Mouse (Mus musculus) intestine, embryonic 14.5 days (tissue): ENCODE results near the gene Raet1e. TPM values are rescaled to one million over a fixed set of nuclear protein-coding genes. Genes with fewer than 3 reads are reported as not detected.
"Not testable (repeated sequence)": the region's sequence is repeated elsewhere in the genome, so short reads cannot be mapped to it uniquely, and the experiment has no call there.

ENCODE experiments used
- ATAC-seq: fragments of 200-750 bp; cut with Nextera tagmentation; replicated peaks from 2 replicates; pipeline ENCODE4 v1.8.0; 2017; ENCODE audit warnings: low read depth, moderate number of reproducible peaks, moderate TSS enrichment, moderate library complexity; ENCODE audit not compliant: low FRiP score, low TSS enrichment
- DNase-seq: peaks from one replicate; pipeline ENCODE4 v3.0.0-alpha.2; 2018; ENCODE audit warnings: low spot score
- H3K27ac ChIP-seq: fragments of 300-500 bp; sonication (generic); 2 replicates; pipeline ENCODE4 v1.5.1; 2014; ENCODE audit warnings: low read depth, mild to moderate bottlenecking, control low read depth
- H3K27me3 ChIP-seq: fragments of 300-500 bp; sonication (generic); replicated peaks from 2 replicates; pipeline ENCODE4 v1.6.1; 2014; ENCODE audit warnings: low read length, control low read depth; ENCODE audit not compliant: control insufficient read depth, insufficient read depth
- H3K36me3 ChIP-seq: fragments of 300-500 bp; sonication (generic); 2 replicates; pipeline ENCODE4 v1.6.1; 2014; ENCODE audit warnings: low read length, control low read depth; ENCODE audit not compliant: control insufficient read depth, insufficient read depth
- H3K4me1 ChIP-seq: fragments of 300-500 bp; sonication (generic); replicated peaks from 2 replicates; pipeline ENCODE4 v1.6.1; 2014; ENCODE audit warnings: low read length, control low read depth, mixed read lengths; ENCODE audit not compliant: control insufficient read depth, insufficient read depth
- H3K4me2 ChIP-seq: fragments of 300-500 bp; sonication (generic); 2 replicates; pipeline ENCODE4 v1.6.1; 2014; ENCODE audit warnings: low read length
- H3K4me3 ChIP-seq: fragments of 300-500 bp; sonication (generic); 2 replicates; pipeline ENCODE4 v1.5.1; 2014; ENCODE audit warnings: low read depth, low read length, control low read depth, mixed read lengths
- H3K9ac ChIP-seq: fragments of 300-500 bp; sonication (generic); 2 replicates; pipeline ENCODE4 v1.6.1; 2014; ENCODE audit warnings: mild to moderate bottlenecking, low read length
- H3K9me3 ChIP-seq: fragments of 300-500 bp; sonication (generic); 2 replicates; pipeline ENCODE4 v1.6.1; 2016; ENCODE audit warnings: low read length, control low read depth; ENCODE audit not compliant: control insufficient read depth
- WGBS: fragments of 180-500 bp; shearing (Covaris S2); extraction: QIAGEN DNeasy Blood & Tissue Kit; methylation state at CpG from one replicate; pipeline ENCODE4 v1.1.7; 2014; 5-methylcytosine and 5-hydroxymethylcytosine counted together
- polyA plus RNA-seq: library from polyadenylated mRNA; unstranded; fragments of >200 nt; fragmentation: Nextera tagmentation; extraction: Ambion mirVana; gene quantifications from 2 replicates; pipeline ENCODE4 v1.2.1, GENCODE M21; 2014

Gene Raet1e
- polyA plus RNA-seq, 1 experiment from 2014 or later = 4.7 TPM

- peak; percentile 72 for ATAC-seq
- H3K36me3 ChIP-seq, H3K9ac ChIP-seq, H3K4me3 ChIP-seq, DNase-seq, H3K4me2 ChIP-seq, H3K4me1 ChIP-seq, H3K9me3 ChIP-seq, H3K27ac ChIP-seq, H3K27me3 ChIP-seq: not testable (repeated sequence)
- WGBS = no CpG with 5 or more reads among the region's 7 CpGs
Observed at GRCm38 (mm10) chr10:22223474-22224349, 65.3 kb downstream of the Raet1e start.

DNA sequence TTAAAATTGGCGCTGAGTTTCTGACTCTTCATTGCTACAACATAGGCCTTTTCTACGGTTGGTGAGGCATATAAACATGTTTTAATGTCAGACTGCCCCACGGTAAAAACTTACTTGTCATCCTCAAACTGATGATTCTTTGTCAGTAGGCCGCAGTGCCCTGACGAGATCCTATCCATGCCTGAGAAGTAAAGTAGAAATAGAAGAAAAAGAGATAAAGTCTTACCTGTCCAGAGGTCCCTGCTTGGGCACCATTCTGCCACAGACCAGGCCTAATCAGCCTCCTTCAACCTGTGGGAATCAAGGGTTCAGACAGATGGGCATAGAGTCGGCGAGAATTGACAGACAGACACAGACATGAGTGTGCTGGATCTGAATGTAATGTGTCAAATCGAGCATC is 106.7 kb downstream of the Raet1e start:
- ATAC-seq (no peak), DNase-seq (peak; percentile 10)
- Histone ChIP-seq H3K36me3 (no peaks in the 10 kb centered on the region), H3K4me3 (no peak overlapping the region), H3K4me1 (no peaks in the 10 kb centered on the region), H3K9ac (no peak overlapping the region), H3K9me3 (peaks cover 3% of the 10 kb centered on the region; the same call in 1 of the 2 replicates), H3K27ac (no peak overlapping the region), H3K27me3 (no peaks in the 10 kb centered on the region), H3K4me2 (no peak overlapping the region)
- 88% methylated on average over 8 of the region's 8 CpGs for WGBS

DNA sequence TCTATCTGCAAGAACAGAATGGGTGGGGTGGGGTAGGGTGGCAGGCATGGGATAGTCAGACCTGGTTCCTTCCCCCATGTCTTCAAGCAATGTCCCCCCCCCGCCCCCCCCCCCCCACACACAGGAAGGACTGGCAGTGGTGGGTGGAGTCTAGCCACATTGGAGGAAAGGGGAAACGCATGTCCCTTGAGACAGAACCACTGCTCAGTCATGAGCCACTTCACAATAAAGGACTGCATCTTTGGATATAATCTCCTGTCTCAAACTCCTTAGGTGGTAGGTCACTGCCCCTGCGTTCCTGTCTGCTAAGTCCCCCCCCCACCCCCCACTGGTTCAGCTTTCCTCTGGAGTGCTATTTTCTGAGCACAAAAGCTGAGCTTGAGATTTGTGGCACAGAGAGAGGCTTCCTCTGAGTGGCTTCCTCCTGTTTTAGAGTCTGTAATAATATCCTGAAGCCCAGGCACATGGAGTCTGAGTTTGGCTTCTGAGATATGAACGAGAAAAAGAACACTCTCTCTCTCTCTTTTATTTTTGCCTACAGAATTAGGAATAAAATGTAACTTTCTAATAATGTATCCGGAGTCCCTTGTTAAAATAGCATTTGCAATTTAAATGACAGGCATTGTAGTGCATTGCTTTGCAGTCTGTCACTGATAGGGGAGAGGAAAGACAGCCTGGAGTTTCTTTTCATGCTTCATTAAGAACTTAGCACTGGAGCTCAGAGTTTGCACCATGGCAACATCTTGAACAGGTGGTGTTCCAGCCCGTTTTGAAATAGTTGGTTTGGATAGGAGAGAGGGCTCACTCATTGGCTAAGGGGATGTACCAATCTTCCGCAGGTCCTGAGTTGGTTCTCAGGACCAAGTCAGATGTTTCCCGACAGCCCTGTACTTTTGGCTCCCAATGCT is 112.8 kb downstream of the Raet1e start:
- not testable (repeated sequence) for H3K27ac ChIP-seq, DNase-seq, H3K27me3 ChIP-seq, H3K9me3 ChIP-seq, ATAC-seq, H3K36me3 ChIP-seq, H3K4me2 ChIP-seq, H3K4me3 ChIP-seq, H3K4me1 ChIP-seq, H3K9ac ChIP-seq
- WGBS = 50% methylated on average over 8 of the region's 8 CpGs

- H3K4me3 ChIP-seq = peak overlapping the region; percentile 38
- H3K36me3 ChIP-seq, H3K27me3 ChIP-seq, H3K27ac ChIP-seq, H3K9me3 ChIP-seq, H3K4me1 ChIP-seq: not testable (repeated sequence)
- 1% methylated on average over 37 of the region's 37 CpGs for WGBS
- H3K4me2 ChIP-seq = peak overlapping the region; percentile 71
- ATAC-seq = 0 out of 2 replicates have a peak, but pooled peaks have one; percentile 70
- H3K9ac ChIP-seq = 0 out of 2 replicates have a peak overlapping the region, but pooled peaks have one; percentile 5
- DNase-seq = peak; percentile 64
Observed at GRCm38 (mm10) chr10:22272914-22273683, 114.7 kb downstream of the Raet1e start.

DNA sequence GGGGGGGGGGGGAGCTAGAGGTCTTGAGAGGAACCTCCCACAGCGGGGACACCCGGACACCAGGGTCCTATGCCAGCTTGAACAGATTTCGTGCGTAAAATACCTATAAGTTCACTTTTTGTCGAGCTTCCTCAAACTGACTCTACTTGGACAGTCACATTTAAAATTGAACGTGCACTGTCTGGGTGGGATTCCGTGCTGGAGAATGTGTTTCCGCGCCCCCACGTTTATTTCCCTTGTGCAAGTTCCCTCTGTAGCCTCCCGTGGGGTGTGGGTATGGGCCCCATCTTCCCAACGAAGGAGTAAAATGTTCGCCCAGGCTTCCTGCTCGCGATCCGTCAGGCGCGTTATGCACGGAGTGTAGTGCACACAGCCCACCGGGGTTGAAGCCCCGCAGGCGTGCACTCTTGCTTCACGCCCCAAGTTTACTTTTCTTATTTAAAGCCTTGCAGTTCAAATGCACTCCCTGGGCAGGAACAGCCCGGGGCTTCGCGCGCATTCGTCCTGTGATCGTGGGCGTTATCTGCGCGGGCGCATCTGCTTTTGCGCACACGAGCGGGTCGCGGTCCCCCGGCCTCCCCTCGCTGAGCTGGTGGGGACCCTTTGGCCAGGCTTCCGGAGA is 115.4 kb downstream of the Raet1e start:
- ATAC-seq = no peak
- peak overlapping the region; percentile 38 for H3K4me3 ChIP-seq

DNA sequence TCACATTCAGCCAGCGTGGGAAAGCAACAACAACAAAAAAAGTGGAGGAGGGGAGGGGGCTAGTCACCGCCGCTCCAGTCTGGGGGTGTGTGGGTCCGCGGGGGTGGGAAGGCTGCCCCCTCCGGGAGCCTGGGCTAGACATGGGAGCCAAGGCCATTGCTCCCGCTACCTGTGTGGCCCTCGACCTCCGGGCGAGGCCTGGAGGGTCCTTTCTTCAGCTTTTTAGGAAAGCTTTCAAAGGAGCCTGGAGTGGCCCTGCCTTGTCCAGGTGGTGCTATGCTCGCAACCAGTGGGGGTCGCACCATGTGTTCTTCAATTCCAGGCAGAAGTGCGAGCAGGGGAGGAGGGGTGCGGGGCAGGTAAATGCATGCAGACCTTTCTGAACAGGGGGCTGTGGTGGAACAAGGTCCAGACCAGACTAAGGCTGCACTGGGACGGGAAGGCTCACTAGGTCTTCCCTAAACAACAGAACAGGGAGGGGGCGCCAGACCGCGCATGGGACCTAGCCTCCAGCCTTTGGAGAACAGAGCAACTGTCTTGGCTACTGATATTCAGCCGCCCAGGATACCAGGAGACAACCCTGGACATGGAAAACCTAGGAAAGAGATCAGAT is 116.2 kb downstream of the Raet1e start:
- peaks cover 7% of the 10 kb centered on the region for H3K27me3 ChIP-seq
- no peaks in the 10 kb centered on the region for H3K4me1 ChIP-seq
- no peak for ATAC-seq
- 8% methylated on average over 19 of the region's 19 CpGs for WGBS
- H3K4me3 ChIP-seq = peak overlapping the region; percentile 38
- no peak overlapping the region for H3K27ac ChIP-seq
- DNase-seq = no peak
- H3K36me3 ChIP-seq = no peaks in the 10 kb centered on the region
- H3K9ac ChIP-seq = no peak overlapping the region
- H3K4me2 ChIP-seq = peak overlapping the region; percentile 71
- H3K9me3 ChIP-seq = no peaks in the 10 kb centered on the region

More for the DNA sequence above, 115.4 kb downstream of the Raet1e start:
- peak; percentile 63 for DNase-seq
- Histone ChIP-seq H3K4me1 (no peaks in the 10 kb centered on the region), H3K9me3 (no peaks in the 10 kb centered on the region), H3K9ac (peak overlapping the region; percentile 13; the same call in 1 of the 2 replicates), H3K36me3 (no peaks in the 10 kb centered on the region), H3K4me2 (peak overlapping the region; percentile 71), H3K27me3 (peaks cover 7% of the 10 kb centered on the region), H3K27ac (no peak overlapping the region)
- WGBS = under 1% methylated on average over 41 of the region's 41 CpGs

DNA sequence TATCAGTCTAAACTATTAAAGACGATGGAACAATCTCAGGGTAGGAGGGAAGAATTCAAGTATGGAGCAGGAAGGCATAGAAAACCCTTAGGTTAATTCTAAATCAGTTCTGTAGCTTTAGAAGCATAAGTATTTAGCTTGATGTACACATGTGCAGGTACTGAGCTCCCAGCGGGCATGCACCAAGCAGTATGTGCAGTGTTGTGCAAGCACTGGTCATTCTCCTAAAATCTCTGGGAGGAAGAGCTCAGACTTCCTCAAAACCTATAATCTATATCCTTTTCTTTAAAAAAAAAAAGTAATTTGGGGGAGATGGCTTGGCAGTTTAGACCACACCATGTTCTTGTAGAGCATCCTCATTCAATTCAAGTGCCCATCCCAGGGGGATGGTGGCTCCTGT is 120.1 kb downstream of the Raet1e start:
- H3K9me3 ChIP-seq, ATAC-seq, H3K4me2 ChIP-seq, DNase-seq, H3K9ac ChIP-seq, H3K27ac ChIP-seq, H3K27me3 ChIP-seq, H3K36me3 ChIP-seq, H3K4me1 ChIP-seq, H3K4me3 ChIP-seq: not testable (repeated sequence)
- 87% methylated on average over 2 of the region's 2 CpGs for WGBS
